Mouse (Mus musculus) heart, embryonic 10.5 days (tissue): ENCODE data around the gene Pir. TPM values are rescaled to one million over a fixed set of nuclear protein-coding genes. Genes with fewer than 3 reads are reported as not detected.

ENCODE experiments used
- DNase-seq: peaks from one replicate; pipeline ENCODE4 v3.0.0-alpha.2; 2017; ENCODE audit warnings: low spot score
- H3K27ac ChIP-seq: fragments of 300-500 bp; sonication (generic); 2 replicates; pipeline ENCODE4 v1.5.1; 2016; ENCODE audit warnings: mild to moderate bottlenecking
- H3K27me3 ChIP-seq: fragments of 300-500 bp; sonication (generic); 2 replicates; pipeline ENCODE4 v1.6.1; 2016; ENCODE audit warnings: mild to moderate bottlenecking; ENCODE audit not compliant: poor library complexity, insufficient read depth, severe bottlenecking
- H3K36me3 ChIP-seq: fragments of 300-500 bp; sonication (generic); 2 replicates; pipeline ENCODE4 v1.6.1; 2016; ENCODE audit warnings: mild to moderate bottlenecking, moderate library complexity
- H3K4me1 ChIP-seq: fragments of 300-500 bp; sonication (generic); 2 replicates; pipeline ENCODE4 v1.6.1; 2016; ENCODE audit warnings: mild to moderate bottlenecking
- H3K4me3 ChIP-seq: fragments of 300-500 bp; sonication (generic); 2 replicates; pipeline ENCODE4 v1.5.1; 2016; ENCODE audit warnings: mild to moderate bottlenecking, moderate library complexity
- H3K9me3 ChIP-seq: fragments of 300-500 bp; sonication (generic); 2 replicates; pipeline ENCODE4 v1.6.1; 2016; ENCODE audit warnings: mild to moderate bottlenecking, moderate library complexity
- WGBS: fragments of 180-500 bp; shearing (Covaris S2); methylation state at CpG from one replicate; pipeline ENCODE4 v1.1.7; 2016; 5-methylcytosine and 5-hydroxymethylcytosine counted together
- polyA plus RNA-seq: library from polyadenylated mRNA; unstranded; fragments of >200 nt; fragmentation: Nextera tagmentation; extraction: Ambion mirVana; gene quantifications from 2 replicates; pipeline ENCODE4 v1.2.1, GENCODE M21; 2016

The Pir gene
- polyA plus RNA-seq, 1 experiment from 2014 or later, result 7.3 TPM

DNA sequence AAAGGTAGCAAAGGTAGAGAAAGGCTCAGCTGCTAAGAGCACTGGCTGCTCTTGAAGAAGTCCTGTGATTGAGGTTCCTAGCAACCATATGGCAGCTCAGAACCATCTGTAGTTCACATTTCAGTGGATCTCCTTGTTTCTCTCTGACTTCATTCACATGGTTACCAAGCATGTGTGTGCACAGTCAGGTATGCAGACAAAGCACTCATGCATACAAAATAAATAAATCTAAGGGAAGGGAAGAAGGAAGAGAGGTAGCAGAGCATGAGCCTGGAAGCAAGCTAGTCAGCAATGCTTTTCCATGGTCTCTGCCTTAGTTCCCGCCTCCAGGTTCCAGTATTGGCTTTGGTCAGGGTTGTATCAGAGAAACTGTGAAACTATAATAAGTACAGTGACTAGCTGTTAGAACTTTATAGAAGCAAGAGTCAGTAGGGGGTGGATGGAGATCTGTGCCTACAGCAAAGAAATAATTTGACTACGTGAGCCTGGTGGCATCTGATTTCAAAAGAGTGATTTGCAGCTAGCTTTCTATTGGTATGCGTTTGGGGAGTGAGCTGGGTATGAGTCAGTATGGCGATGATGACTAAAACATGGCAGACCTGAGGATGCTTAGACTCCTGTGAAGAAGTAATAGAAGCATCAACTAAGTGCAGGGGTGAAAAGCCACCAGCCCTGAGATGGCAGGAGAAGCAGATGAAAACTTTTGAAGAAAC is 96.1 kb downstream of the Pir start:
- H3K27ac ChIP-seq, result no peak overlapping the region
- WGBS, result 83% methylated on average over 4 of the region's 4 CpGs
- DNase-seq, result no peak
- H3K36me3 ChIP-seq, result no peaks in the 10 kb centered on the region
- H3K4me1 ChIP-seq, result no peaks in the 10 kb centered on the region
- no peak overlapping the region for H3K4me3 ChIP-seq
- H3K9me3 ChIP-seq, result no peaks in the 10 kb centered on the region
- H3K27me3 ChIP-seq, result no peaks in the 10 kb centered on the region

DNA sequence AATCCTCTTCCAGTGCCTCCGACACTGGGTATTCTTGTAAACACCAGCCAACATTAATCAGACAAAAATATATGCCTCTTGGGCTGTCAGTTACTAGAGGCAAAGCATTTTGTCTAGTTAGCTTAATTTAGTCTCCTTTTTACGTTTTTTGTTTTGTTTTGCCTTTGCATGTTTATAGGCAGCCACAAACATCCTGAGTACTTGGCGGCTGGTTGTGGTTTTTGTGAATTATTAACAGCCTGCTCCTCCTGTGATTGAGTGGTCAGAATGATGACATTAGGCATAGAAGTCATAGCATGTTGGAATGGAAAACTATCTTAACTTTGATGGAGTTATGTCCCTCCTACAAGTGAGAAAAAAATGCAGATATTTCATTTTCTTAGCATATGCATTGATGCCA is 101.4 kb downstream of the Pir start:
- no peak for DNase-seq
- WGBS, result 82% methylated on average over 3 of the region's 3 CpGs
- H3K4me1 ChIP-seq, result no peaks in the 10 kb centered on the region
- H3K27ac ChIP-seq, result no peak overlapping the region
- no peaks in the 10 kb centered on the region for H3K9me3 ChIP-seq
- no peaks in the 10 kb centered on the region for H3K27me3 ChIP-seq
- H3K4me3 ChIP-seq, result no peak overlapping the region
- no peaks in the 10 kb centered on the region for H3K36me3 ChIP-seq

DNA sequence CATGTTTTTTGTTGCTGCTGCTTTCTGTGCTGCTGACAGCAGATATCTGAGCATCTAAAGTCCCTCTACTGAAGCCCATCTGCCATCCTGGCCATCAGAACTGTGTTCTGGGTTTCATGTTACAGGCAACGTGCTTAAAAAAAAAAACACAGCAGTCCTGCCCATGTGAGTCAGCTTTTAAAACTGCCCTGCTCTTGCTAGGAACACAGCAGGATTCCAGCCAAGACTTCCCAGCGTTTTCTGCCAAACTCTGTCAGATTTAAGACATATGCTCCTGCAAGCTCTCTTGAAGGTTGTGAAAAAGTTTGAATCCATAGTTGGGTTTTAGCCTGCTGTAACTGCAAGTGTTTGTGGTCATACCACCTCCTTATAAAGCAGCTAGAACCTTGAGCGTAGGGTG is 103.9 kb downstream of the Pir start, which contains the start of gene Vegfd:
Vegfd (plus strand) TSS at position 298 of the 400 bp plus-strand sequence.
- H3K4me3 ChIP-seq, result no peak within 1 kb of the TSS
- 20% methylated on average over 3 of the region's 3 CpGs for WGBS
- DNase-seq, result no peak
- H3K4me1 ChIP-seq, result no peaks in the 10 kb centered on the region
- H3K9me3 ChIP-seq, result no peaks in the 10 kb centered on the region
- no peaks in the 10 kb centered on the region for H3K27me3 ChIP-seq
- no peaks in the 10 kb centered on the region for H3K36me3 ChIP-seq
- H3K27ac ChIP-seq, result no peak within 1 kb of the TSS

- H3K27me3 ChIP-seq, result no peaks in the 10 kb centered on the region
- no peaks in the 10 kb centered on the region for H3K4me1 ChIP-seq
- no peak overlapping the region for H3K4me3 ChIP-seq
- no peaks in the 10 kb centered on the region for H3K9me3 ChIP-seq
- H3K36me3 ChIP-seq, result no peaks in the 10 kb centered on the region
- 56% methylated on average over 5 of the region's 5 CpGs for WGBS
- no peak for DNase-seq
- no peak overlapping the region for H3K27ac ChIP-seq
These were observed 105.4 kb downstream of the Pir start for GRCm38 (mm10) chrX:164374586-164374985.

DNA sequence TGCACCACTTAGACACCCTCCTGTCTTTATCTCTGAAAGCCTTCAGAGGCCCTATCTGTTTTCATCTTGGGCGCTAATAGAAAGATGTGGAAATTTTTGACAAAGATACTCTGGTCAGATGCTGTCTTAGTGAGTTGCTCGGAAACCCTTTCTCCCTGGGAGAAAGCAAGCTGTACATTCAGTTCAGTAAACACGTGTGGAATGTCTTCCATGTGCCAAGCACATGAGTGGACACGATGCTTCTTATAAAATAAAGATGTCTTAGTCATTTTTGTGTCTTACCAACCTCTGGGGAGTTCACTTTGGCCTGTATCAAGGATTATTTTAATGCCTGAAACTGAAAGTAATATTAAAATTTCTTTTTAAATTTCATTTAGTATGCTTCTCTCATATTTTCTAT is 110.5 kb downstream of the Pir start:
- H3K36me3 ChIP-seq, result no peaks in the 10 kb centered on the region
- 78% methylated on average over 4 of the region's 4 CpGs for WGBS
- H3K27ac ChIP-seq, result no peak overlapping the region
- no peaks in the 10 kb centered on the region for H3K4me1 ChIP-seq
- no peak for DNase-seq
- H3K4me3 ChIP-seq, result no peak overlapping the region
- no peaks in the 10 kb centered on the region for H3K27me3 ChIP-seq
- H3K9me3 ChIP-seq, result no peaks in the 10 kb centered on the region

GRCm38 (mm10) chrX:164381618-164382408 is 112.6 kb downstream of the Pir start:
- Histone ChIP-seq H3K27ac (peak overlapping the region; percentile 56), H3K4me1 (no peaks in the 10 kb centered on the region), H3K27me3 (no peaks in the 10 kb centered on the region), H3K9me3 (no peaks in the 10 kb centered on the region), H3K36me3 (no peaks in the 10 kb centered on the region), H3K4me3 (peak overlapping the region; percentile 54)
- DNase-seq, result peak; percentile 93
- WGBS, result 12% methylated on average over 32 of the region's 33 CpGs

- Histone ChIP-seq H3K4me3 (no peak overlapping the region), H3K4me1 (no peaks in the 10 kb centered on the region), H3K27ac (no peak overlapping the region), H3K36me3 (no peaks in the 10 kb centered on the region), H3K9me3 (no peaks in the 10 kb centered on the region), H3K27me3 (no peaks in the 10 kb centered on the region)
- WGBS, result 66% methylated on average over 4 of the region's 4 CpGs
- no peak for DNase-seq
These were observed 124.9 kb downstream of the Pir start for GRCm38 (mm10) chrX:164394091-164394490.

- DNase-seq, result no peak
- no peaks in the 10 kb centered on the region for H3K27me3 ChIP-seq
- 60% methylated on average over 3 of the region's 3 CpGs for WGBS
- no peak overlapping the region for H3K4me3 ChIP-seq
- no peaks in the 10 kb centered on the region for H3K4me1 ChIP-seq
- H3K27ac ChIP-seq, result no peak overlapping the region
- no peaks in the 10 kb centered on the region for H3K36me3 ChIP-seq
- no peaks in the 10 kb centered on the region for H3K9me3 ChIP-seq
These were observed 129.3 kb downstream of the Pir start for GRCm38 (mm10) chrX:164398456-164398855.

GRCm38 (mm10) chrX:164405080-164405649 is 136.0 kb downstream of the Pir start:
- Histone ChIP-seq H3K36me3 (no peaks in the 10 kb centered on the region), H3K4me3 (no peak overlapping the region), H3K27me3 (no peaks in the 10 kb centered on the region), H3K9me3 (no peaks in the 10 kb centered on the region), H3K27ac (no peak overlapping the region), H3K4me1 (no peaks in the 10 kb centered on the region)
- DNase-seq, result no peak

DNA sequence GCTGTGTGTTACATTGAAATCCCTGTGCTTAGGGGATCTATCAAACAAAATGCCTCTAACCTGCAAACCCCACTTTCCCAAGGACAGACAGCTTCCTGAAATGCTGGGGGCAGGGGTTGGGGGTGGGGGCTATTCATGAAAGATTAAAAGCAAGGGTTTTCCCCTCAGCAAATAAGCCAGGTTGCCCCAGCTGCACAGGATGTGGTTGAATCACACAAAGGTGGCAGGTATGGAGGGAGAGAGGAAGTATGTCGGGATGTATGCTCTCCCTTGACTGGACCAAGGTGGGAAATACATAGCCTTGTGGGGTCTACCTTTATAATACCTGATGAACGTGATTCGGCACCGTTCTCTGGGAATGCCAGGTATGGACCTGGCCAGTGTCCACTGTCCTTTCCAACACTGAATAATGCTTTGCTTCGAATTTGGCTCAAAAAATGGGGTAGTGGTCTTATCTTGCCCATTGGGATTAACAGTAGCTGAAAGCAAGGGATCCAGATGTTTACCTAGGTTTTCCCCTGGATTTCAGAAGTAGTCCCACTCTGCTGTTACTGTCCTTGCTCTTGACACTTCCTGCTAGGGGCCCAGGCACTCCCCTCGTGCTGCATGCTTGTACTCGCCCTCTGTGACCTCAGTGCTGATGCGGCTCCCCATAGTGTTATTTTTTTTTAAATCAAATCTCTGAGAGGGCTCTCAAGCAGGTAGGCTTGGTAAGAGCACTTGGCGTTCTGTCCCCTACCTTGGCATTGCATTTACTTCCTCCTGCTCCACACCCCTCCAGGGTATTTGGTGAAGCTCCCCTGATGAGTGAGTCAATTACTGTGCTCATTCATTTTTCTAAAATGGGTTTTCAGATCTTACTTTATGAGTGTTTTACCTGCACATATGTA is 137.2 kb downstream of the Pir start:
- H3K27ac ChIP-seq, result no peak overlapping the region
- H3K27me3 ChIP-seq, result no peaks in the 10 kb centered on the region
- H3K36me3 ChIP-seq, result no peaks in the 10 kb centered on the region
- no peaks in the 10 kb centered on the region for H3K4me1 ChIP-seq
- H3K9me3 ChIP-seq, result no peaks in the 10 kb centered on the region
- H3K4me3 ChIP-seq, result no peak overlapping the region
- 66% methylated on average over 9 of the region's 9 CpGs for WGBS
- DNase-seq, result no peak

DNA sequence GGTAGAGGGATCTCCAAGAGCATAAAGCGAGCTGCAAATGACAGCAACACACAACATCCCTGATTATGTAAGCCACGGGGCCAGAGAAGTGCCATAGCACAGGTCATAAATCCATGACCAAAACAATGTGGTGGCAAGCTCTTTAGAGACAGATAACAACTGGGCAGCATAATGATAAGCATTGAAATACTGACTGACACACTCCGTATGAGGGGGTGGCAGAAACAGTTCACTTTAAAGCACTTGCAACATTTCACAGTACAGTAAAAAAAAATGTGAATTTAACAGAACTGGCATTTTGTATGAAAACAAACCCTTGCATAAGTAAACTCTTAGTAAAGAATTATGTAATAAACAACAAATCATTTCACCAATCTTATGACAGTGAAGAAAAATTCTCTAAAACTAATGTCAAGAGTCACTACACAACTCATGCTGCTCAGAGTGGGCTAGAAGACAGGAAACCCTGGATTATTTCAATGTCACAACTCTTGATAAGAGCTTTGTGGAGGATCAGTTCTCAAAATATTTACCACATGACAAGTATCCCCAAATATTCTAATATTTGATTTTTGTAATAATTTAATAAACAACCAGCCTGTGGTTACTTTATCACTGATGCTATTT is 139.2 kb downstream of the Pir start:
- WGBS, result 63% methylated on average over 3 of the region's 3 CpGs
- no peak for DNase-seq
- H3K27ac ChIP-seq, result no peak overlapping the region
- H3K4me1 ChIP-seq, result no peaks in the 10 kb centered on the region
- no peaks in the 10 kb centered on the region for H3K9me3 ChIP-seq
- no peak overlapping the region for H3K4me3 ChIP-seq
- H3K27me3 ChIP-seq, result no peaks in the 10 kb centered on the region
- H3K36me3 ChIP-seq, result no peaks in the 10 kb centered on the region

- H3K36me3 ChIP-seq, result no peaks in the 10 kb centered on the region
- no peaks in the 10 kb centered on the region for H3K9me3 ChIP-seq
- 74% methylated on average over 1 of the region's 1 CpGs for WGBS
- no peak overlapping the region for H3K4me3 ChIP-seq
- H3K27me3 ChIP-seq, result no peaks in the 10 kb centered on the region
- DNase-seq, result no peak
- H3K4me1 ChIP-seq, result no peaks in the 10 kb centered on the region
- H3K27ac ChIP-seq, result no peak overlapping the region
These were observed 141.4 kb downstream of the Pir start for GRCm38 (mm10) chrX:164410562-164410961.
